12 mouse cellular contexts compared by ENCODE assay signal in the genomic region with DNA sequence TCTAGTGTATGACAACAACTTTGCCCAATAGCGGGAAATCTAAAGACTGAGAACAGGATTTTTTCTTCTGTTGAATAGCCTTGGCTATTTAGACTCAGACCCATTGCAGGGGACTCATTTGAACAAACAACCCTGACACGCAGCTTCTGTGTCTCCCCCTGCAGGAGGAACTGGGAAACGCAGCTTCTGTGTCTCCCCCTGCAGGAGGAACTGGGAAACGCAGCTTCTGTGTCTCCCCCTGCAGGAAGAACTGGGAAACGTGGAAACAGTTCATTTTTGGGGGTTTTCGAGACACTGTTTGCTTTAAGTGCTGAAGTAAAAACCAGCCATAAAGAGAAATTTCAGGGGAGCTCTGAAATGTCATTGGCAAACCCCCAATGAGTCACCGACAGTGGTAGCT.
DNase-seq lines count a peak whose midpoint lies in the region; ATAC-seq and TF ChIP-seq lines count a peak whose summit lies in the region.
"Had no signal": no experiment of that assay in that cellular context is flagged by ENCODE, and none has a peak within 500 bp of the region (broad histone marks: within the 10 kb centered on the region; RNA-seq: fewer than 3 reads in every experiment).

No protein-coding gene starts in this region.

- TF ChIP-seq CTCF in heart, adult 2 months (IDR thresholded peaks at IDR 0.05), result peak; percentile 92
- TF ChIP-seq CTCF in spleen, adult 2 months (IDR thresholded peaks at IDR 0.05; ENCODE audit: extremely low read depth, insufficient read depth, insufficient read length, insufficient replicate concordance), result peak; percentile 57; the same call in 1 of the 2 replicates
- peak; percentile 99 for TF ChIP-seq CTCF in bone marrow macrophage, adult 2 months (IDR thresholded peaks at IDR 0.05; ENCODE audit: low read depth, low read length)
- TF ChIP-seq CTCF in stomach, postnatal 0 days (IDR thresholded peaks at IDR 0.05; ENCODE audit: low read depth), result peak; percentile 91

- H3K27ac ChIP-seq in heart, adult 2 months, result no peak overlapping the region
- H3K27ac ChIP-seq in heart, embryonic 10.5 days, result no peak overlapping the region
- H3K27ac ChIP-seq in spleen, adult 2 months (ENCODE audit: insufficient read depth, low read length), result no peak overlapping the region
- H3K27ac ChIP-seq in bone marrow macrophage, adult 2 months (ENCODE audit: insufficient read depth, low read depth, low read length), result no peak overlapping the region
- no peak overlapping the region for H3K27ac ChIP-seq in stomach, postnatal 0 days (replicated peaks)
- no peak overlapping the region for H3K27ac ChIP-seq in hindbrain, embryonic 12.5 days
- H3K27ac ChIP-seq: embryonic facial prominence, embryonic 13.5 days; limb, embryonic 10.5 days had no signal

- ATAC-seq in stomach, postnatal 0 days (ENCODE audit: low FRiP score, low TSS enrichment), result no peak
- ATAC-seq in hindbrain, embryonic 12.5 days (ENCODE audit: low FRiP score), result no peak

- no peak for DNase-seq in heart, adult 2 months
- DNase-seq in heart, embryonic 10.5 days (ENCODE audit: low spot score), result no peak
- no peak for DNase-seq in spleen, adult 2 months (ENCODE audit: low read depth in 1 of 2, low spot score in 2 of 2)
- no peak for DNase-seq in spleen, postnatal 10 days (ENCODE audit: low spot score in 2 of 2)
- no peak for DNase-seq in stomach, postnatal 0 days (ENCODE audit: low spot score)
- DNase-seq in urinary bladder, postnatal 25 days (ENCODE audit: low spot score), result no peak
- DNase-seq: heart, postnatal 36 days; kidney, postnatal 25 days had no signal

- TF ChIP-seq EP300 in heart, adult 2 months (IDR thresholded peaks at IDR 0.05; ENCODE audit: insufficient read depth, low read depth, low read length), result no peak
- TF ChIP-seq EP300 in stomach, postnatal 0 days (optimal IDR thresholded peaks at IDR 0.05), result no peak

- WGBS in heart, adult 2 months, result 73% methylated on average over 7 of the region's 7 CpGs
- 74% methylated on average over 7 of the region's 7 CpGs for WGBS in heart, embryonic 10.5 days
- 74% methylated on average over 7 of the region's 7 CpGs for WGBS in spleen, adult 2 months
- WGBS in stomach, postnatal 0 days, result 75% methylated on average over 7 of the region's 7 CpGs
- WGBS in hindbrain, embryonic 12.5 days, result 82% methylated on average over 7 of the region's 7 CpGs

- TF ChIP-seq POLR2A in heart, adult 2 months (IDR thresholded peaks at IDR 0.05; ENCODE audit: insufficient read depth, low read depth, low read length), result no peak
- TF ChIP-seq POLR2A in spleen, adult 2 months (IDR thresholded peaks at IDR 0.05; ENCODE audit: low read depth, low read length), result no peak
- TF ChIP-seq POLR2A in bone marrow macrophage, adult 2 months (IDR thresholded peaks at IDR 0.05; ENCODE audit: borderline replicate concordance, low read depth, low read length), result no peak

- no peaks in the 10 kb centered on the region for H3K9me3 ChIP-seq in heart, embryonic 10.5 days
- H3K9me3 ChIP-seq in stomach, postnatal 0 days (ENCODE audit: control insufficient read depth, low read length), result no peaks in the 10 kb centered on the region
- no peaks in the 10 kb centered on the region for H3K9me3 ChIP-seq in hindbrain, embryonic 12.5 days (replicated peaks)
- H3K9me3 ChIP-seq: embryonic facial prominence, embryonic 13.5 days; limb, embryonic 10.5 days had no signal

- H3K27me3 ChIP-seq in heart, adult 2 months (ENCODE audit: control insufficient read depth, insufficient read depth, low read length), result no peaks in the 10 kb centered on the region
- H3K27me3 ChIP-seq in heart, embryonic 10.5 days (ENCODE audit: insufficient read depth, poor library complexity, severe bottlenecking), result no peaks in the 10 kb centered on the region
- no peaks in the 10 kb centered on the region for H3K27me3 ChIP-seq in spleen, adult 2 months (ENCODE audit: control insufficient read depth, insufficient read depth, low read length)
- H3K27me3 ChIP-seq in stomach, postnatal 0 days (ENCODE audit: control insufficient read depth, insufficient read depth, low read length), result no peaks in the 10 kb centered on the region
- H3K27me3 ChIP-seq in hindbrain, embryonic 12.5 days, result peaks cover 2% of the 10 kb centered on the region; the same call in 1 of the 2 replicates
- H3K27me3 ChIP-seq: embryonic facial prominence, embryonic 13.5 days had no signal

- no peaks in the 10 kb centered on the region for H3K79me2 ChIP-seq in heart, adult 2 months (replicated peaks; ENCODE audit: control insufficient read depth, insufficient read depth, low read length)

- H3K36me3 ChIP-seq in heart, adult 2 months (ENCODE audit: control insufficient read depth, insufficient read depth, low read length), result no peaks in the 10 kb centered on the region
- no peaks in the 10 kb centered on the region for H3K36me3 ChIP-seq in heart, embryonic 10.5 days
- no peaks in the 10 kb centered on the region for H3K36me3 ChIP-seq in spleen, adult 2 months (ENCODE audit: control insufficient read depth, insufficient read depth, low read length)
- H3K36me3 ChIP-seq in stomach, postnatal 0 days (ENCODE audit: control insufficient read depth, insufficient read depth, low read length), result no peaks in the 10 kb centered on the region
- H3K36me3 ChIP-seq in hindbrain, embryonic 12.5 days, result no peaks in the 10 kb centered on the region
- H3K36me3 ChIP-seq: embryonic facial prominence, embryonic 13.5 days; limb, embryonic 10.5 days had no signal

- H3K4me1 ChIP-seq in heart, adult 2 months (ENCODE audit: control insufficient read depth, insufficient read depth, low read length), result peaks cover 9% of the 10 kb centered on the region; the same call in 1 of the 2 replicates
- H3K4me1 ChIP-seq in heart, embryonic 10.5 days, result peaks cover 42% of the 10 kb centered on the region
- H3K4me1 ChIP-seq in spleen, adult 2 months (ENCODE audit: control insufficient read depth, insufficient read depth, insufficient read length), result no peaks in the 10 kb centered on the region
- H3K4me1 ChIP-seq in bone marrow macrophage, adult 2 months (ENCODE audit: control insufficient read depth, insufficient read depth, low read length), result peaks cover 28% of the 10 kb centered on the region
- no peaks in the 10 kb centered on the region for H3K4me1 ChIP-seq in stomach, postnatal 0 days (replicated peaks; ENCODE audit: control insufficient read depth, insufficient read depth)
- H3K4me1 ChIP-seq in hindbrain, embryonic 12.5 days, result peaks cover 18% of the 10 kb centered on the region
- H3K4me1 ChIP-seq: limb, embryonic 10.5 days had no signal

- no peak overlapping the region for H3K4me2 ChIP-seq in stomach, postnatal 0 days (replicated peaks; ENCODE audit: low read depth)
- no peak overlapping the region for H3K4me2 ChIP-seq in hindbrain, embryonic 12.5 days (replicated peaks)
- H3K4me2 ChIP-seq: embryonic facial prominence, embryonic 13.5 days had no signal

- H3K9ac ChIP-seq in heart, adult 2 months (ENCODE audit: low read depth, low read length), result no peak overlapping the region
- H3K9ac ChIP-seq in stomach, postnatal 0 days (ENCODE audit: low read length), result no peak overlapping the region
- H3K9ac ChIP-seq in hindbrain, embryonic 12.5 days, result no peak overlapping the region
- H3K9ac ChIP-seq: embryonic facial prominence, embryonic 13.5 days had no signal

- H3K4me3 ChIP-seq in heart, adult 2 months, result no peak overlapping the region
- no peak overlapping the region for H3K4me3 ChIP-seq in heart, embryonic 10.5 days
- H3K4me3 ChIP-seq in spleen, adult 2 months (ENCODE audit: extremely low read depth, insufficient read depth, insufficient read length), result no peak overlapping the region
- no peak overlapping the region for H3K4me3 ChIP-seq in bone marrow macrophage, adult 2 months (ENCODE audit: insufficient read depth, low read length)
- H3K4me3 ChIP-seq in stomach, postnatal 0 days (ENCODE audit: low read depth, low read length), result no peak overlapping the region
- H3K4me3 ChIP-seq in hindbrain, embryonic 12.5 days, result no peak overlapping the region
- H3K4me3 ChIP-seq: embryonic facial prominence, embryonic 13.5 days; limb, embryonic 10.5 days had no signal

- intact Hi-C loops in heart, adult 2 months (cut with DNase I), result loop anchor here (2.0 kb wide), 1 partner anchor 64 kb away; no protein-coding TSS in a partner anchor
